Mouse (Mus musculus): Measurements from ENCODE around the gene Epb41l3. TPM values are rescaled to one million over a fixed set of nuclear protein-coding genes. Genes with fewer than 3 reads are reported as not detected.

The Epb41l3 gene
- polyA plus RNA-seq, 1 experiment from 2014 or later: 75.0 TPM

GRCm38 (mm10) chr17:69227426-69228014 lies 152.0 kb downstream of the Epb41l3 start:
- no peak overlapping the region for H3K4me2 ChIP-seq (replicated peaks; ENCODE audit: low read depth, low read length)
- ATAC-seq (ENCODE audit: insufficient number of reproducible peaks, insufficient read depth, low FRiP score, low read depth): peak; percentile 15; the same call in 1 of the 2 replicates
- H3K4me1 ChIP-seq (ENCODE audit: control insufficient read depth, insufficient read depth, low read length): peaks cover 13% of the 10 kb centered on the region
- 47% methylated on average over 9 of the region's 9 CpGs for WGBS
- no peaks in the 10 kb centered on the region for H3K36me3 ChIP-seq (ENCODE audit: control insufficient read depth, insufficient read depth, low read length)
- no peak overlapping the region for H3K27ac ChIP-seq (ENCODE audit: low read length)
- H3K9ac ChIP-seq (replicated peaks; ENCODE audit: low read depth, low read length): no peak overlapping the region
- H3K27me3 ChIP-seq (ENCODE audit: control insufficient read depth, insufficient read depth, low read length): no peaks in the 10 kb centered on the region
- no peaks in the 10 kb centered on the region for H3K9me3 ChIP-seq (ENCODE audit: control insufficient read depth, low read depth, low read length)
- H3K4me3 ChIP-seq (ENCODE audit: low read depth, low read length): no peak overlapping the region

- Histone ChIP-seq H3K9me3 (ENCODE audit: control insufficient read depth, low read depth, low read length) (no peaks in the 10 kb centered on the region), H3K27ac (ENCODE audit: low read length) (no peak overlapping the region), H3K9ac (replicated peaks; ENCODE audit: low read depth, low read length) (no peak overlapping the region), H3K4me1 (ENCODE audit: control insufficient read depth, insufficient read depth, low read length) (peaks cover 10% of the 10 kb centered on the region), H3K4me2 (replicated peaks; ENCODE audit: low read depth, low read length) (no peak overlapping the region), H3K27me3 (ENCODE audit: control insufficient read depth, insufficient read depth, low read length) (no peaks in the 10 kb centered on the region), H3K36me3 (ENCODE audit: control insufficient read depth, insufficient read depth, low read length) (no peaks in the 10 kb centered on the region), H3K4me3 (ENCODE audit: low read depth, low read length) (no peak overlapping the region)
- 68% methylated on average over 5 of the region's 5 CpGs for WGBS
- ATAC-seq (ENCODE audit: insufficient number of reproducible peaks, insufficient read depth, low FRiP score, low read depth): no peak
Observed at GRCm38 (mm10) chr17:69229451-69229850, 154.0 kb downstream of the Epb41l3 start.

GRCm38 (mm10) chr17:69230131-69230621 lies 154.7 kb downstream of the Epb41l3 start:
- no peak for ATAC-seq (ENCODE audit: insufficient number of reproducible peaks, insufficient read depth, low FRiP score, low read depth)
- H3K4me1 ChIP-seq (ENCODE audit: control insufficient read depth, insufficient read depth, low read length): peaks cover 10% of the 10 kb centered on the region
- H3K27me3 ChIP-seq (ENCODE audit: control insufficient read depth, insufficient read depth, low read length): no peaks in the 10 kb centered on the region
- H3K36me3 ChIP-seq (ENCODE audit: control insufficient read depth, insufficient read depth, low read length): no peaks in the 10 kb centered on the region
- no peak overlapping the region for H3K9ac ChIP-seq (replicated peaks; ENCODE audit: low read depth, low read length)
- no peak overlapping the region for H3K27ac ChIP-seq (ENCODE audit: low read length)
- H3K9me3 ChIP-seq (ENCODE audit: control insufficient read depth, low read depth, low read length): no peaks in the 10 kb centered on the region
- WGBS: 53% methylated on average over 6 of the region's 6 CpGs
- no peak overlapping the region for H3K4me3 ChIP-seq (ENCODE audit: low read depth, low read length)
- H3K4me2 ChIP-seq (replicated peaks; ENCODE audit: low read depth, low read length): no peak overlapping the region

GRCm38 (mm10) chr17:69231360-69231759 lies 155.9 kb downstream of the Epb41l3 start:
- no peak overlapping the region for H3K27ac ChIP-seq (ENCODE audit: low read length)
- 81% methylated on average over 5 of the region's 5 CpGs for WGBS
- no peaks in the 10 kb centered on the region for H3K27me3 ChIP-seq (ENCODE audit: control insufficient read depth, insufficient read depth, low read length)
- peaks cover 10% of the 10 kb centered on the region for H3K4me1 ChIP-seq (ENCODE audit: control insufficient read depth, insufficient read depth, low read length)
- no peaks in the 10 kb centered on the region for H3K36me3 ChIP-seq (ENCODE audit: control insufficient read depth, insufficient read depth, low read length)
- no peak overlapping the region for H3K4me2 ChIP-seq (replicated peaks; ENCODE audit: low read depth, low read length)
- H3K9ac ChIP-seq (replicated peaks; ENCODE audit: low read depth, low read length): no peak overlapping the region
- H3K4me3 ChIP-seq (ENCODE audit: low read depth, low read length): no peak overlapping the region
- ATAC-seq (ENCODE audit: insufficient number of reproducible peaks, insufficient read depth, low FRiP score, low read depth): no peak
- H3K9me3 ChIP-seq (ENCODE audit: control insufficient read depth, low read depth, low read length): no peaks in the 10 kb centered on the region

GRCm38 (mm10) chr17:69237172-69237571 lies 161.7 kb downstream of the Epb41l3 start:
- Histone ChIP-seq H3K4me3 (ENCODE audit: low read depth, low read length) (no peak overlapping the region), H3K4me1 (ENCODE audit: control insufficient read depth, insufficient read depth, low read length) (no peaks in the 10 kb centered on the region), H3K27ac (ENCODE audit: low read length) (no peak overlapping the region), H3K9me3 (ENCODE audit: control insufficient read depth, low read depth, low read length) (no peaks in the 10 kb centered on the region), H3K9ac (replicated peaks; ENCODE audit: low read depth, low read length) (no peak overlapping the region), H3K4me2 (replicated peaks; ENCODE audit: low read depth, low read length) (no peak overlapping the region), H3K36me3 (ENCODE audit: control insufficient read depth, insufficient read depth, low read length) (no peaks in the 10 kb centered on the region; the same call in 1 of the 2 replicates), H3K27me3 (ENCODE audit: control insufficient read depth, insufficient read depth, low read length) (no peaks in the 10 kb centered on the region)
- WGBS: 95% methylated on average over 3 of the region's 3 CpGs
- ATAC-seq (ENCODE audit: insufficient number of reproducible peaks, insufficient read depth, low FRiP score, low read depth): no peak

GRCm38 (mm10) chr17:69238810-69239373 lies 163.4 kb downstream of the Epb41l3 start:
- Histone ChIP-seq H3K4me3 (ENCODE audit: low read depth, low read length) (no peak overlapping the region), H3K9ac (replicated peaks; ENCODE audit: low read depth, low read length) (no peak overlapping the region)
- WGBS: 96% methylated on average over 4 of the region's 4 CpGs

GRCm38 (mm10) chr17:69239423-69239822 lies 163.9 kb downstream of the Epb41l3 start:
- H3K4me3 ChIP-seq (ENCODE audit: low read depth, low read length): no peak overlapping the region
- no peaks in the 10 kb centered on the region for H3K27me3 ChIP-seq (ENCODE audit: control insufficient read depth, insufficient read depth, low read length)
- ATAC-seq (ENCODE audit: insufficient number of reproducible peaks, insufficient read depth, low FRiP score, low read depth): no peak
- H3K9me3 ChIP-seq (ENCODE audit: control insufficient read depth, low read depth, low read length): no peaks in the 10 kb centered on the region
- no peaks in the 10 kb centered on the region for H3K4me1 ChIP-seq (ENCODE audit: control insufficient read depth, insufficient read depth, low read length)
- no peak overlapping the region for H3K27ac ChIP-seq (ENCODE audit: low read length)
- no peak overlapping the region for H3K4me2 ChIP-seq (replicated peaks; ENCODE audit: low read depth, low read length)
- H3K9ac ChIP-seq (replicated peaks; ENCODE audit: low read depth, low read length): no peak overlapping the region
- WGBS: 85% methylated on average over 6 of the region's 6 CpGs
- H3K36me3 ChIP-seq (ENCODE audit: control insufficient read depth, insufficient read depth, low read length): no peaks in the 10 kb centered on the region; the same call in none of the 2 replicates

More at GRCm38 (mm10) chr17:69238810-69239373, 163.4 kb downstream of the Epb41l3 start:
- Histone ChIP-seq H3K4me1 (ENCODE audit: control insufficient read depth, insufficient read depth, low read length) (no peaks in the 10 kb centered on the region), H3K27ac (ENCODE audit: low read length) (no peak overlapping the region), H3K36me3 (ENCODE audit: control insufficient read depth, insufficient read depth, low read length) (no peaks in the 10 kb centered on the region; the same call in none of the 2 replicates), H3K4me2 (replicated peaks; ENCODE audit: low read depth, low read length) (no peak overlapping the region), H3K27me3 (ENCODE audit: control insufficient read depth, insufficient read depth, low read length) (no peaks in the 10 kb centered on the region), H3K9me3 (ENCODE audit: control insufficient read depth, low read depth, low read length) (no peaks in the 10 kb centered on the region)
- no peak for ATAC-seq (ENCODE audit: insufficient number of reproducible peaks, insufficient read depth, low FRiP score, low read depth)

- Histone ChIP-seq H3K4me1 (ENCODE audit: control insufficient read depth, insufficient read depth, low read length) (no peaks in the 10 kb centered on the region), H3K27me3 (ENCODE audit: control insufficient read depth, insufficient read depth, low read length) (no peaks in the 10 kb centered on the region), H3K36me3 (ENCODE audit: control insufficient read depth, insufficient read depth, low read length) (peaks cover 3% of the 10 kb centered on the region; the same call in 1 of the 2 replicates), H3K27ac (ENCODE audit: low read length) (no peak overlapping the region), H3K9ac (replicated peaks; ENCODE audit: low read depth, low read length) (no peak overlapping the region), H3K4me3 (ENCODE audit: low read depth, low read length) (no peak overlapping the region), H3K9me3 (ENCODE audit: control insufficient read depth, low read depth, low read length) (no peaks in the 10 kb centered on the region), H3K4me2 (replicated peaks; ENCODE audit: low read depth, low read length) (no peak overlapping the region)
- 44% methylated on average over 9 of the region's 9 CpGs for WGBS
- no peak for ATAC-seq (ENCODE audit: insufficient number of reproducible peaks, insufficient read depth, low FRiP score, low read depth)
Observed at GRCm38 (mm10) chr17:69255834-69256233, 180.4 kb downstream of the Epb41l3 start.

Data from stomach, embryonic 14.5 days (tissue).